Mouse (Mus musculus): ENCODE measurements at regions not wholly inside any gene's neighbourhood (a gene's known extent, or its start where the extent isn't known, plus 50 kb on each side); places are given as distances from the start of the nearest gene placed in this dataset.

- Histone ChIP-seq H3K9me3 (replicated peaks) (no peaks in the 10 kb centered on the region), H3K4me1 (no peaks in the 10 kb centered on the region), H3K4me2 (no peak overlapping the region), H3K4me3 (replicated peaks) (no peak overlapping the region), H3K36me3 (no peaks in the 10 kb centered on the region), H3K27ac (replicated peaks) (no peak overlapping the region), H3K9ac (replicated peaks) (no peak overlapping the region), H3K27me3 (replicated peaks) (no peaks in the 10 kb centered on the region)
- WGBS: 93% methylated on average over 7 of the region's 7 CpGs
- no peak for ATAC-seq (ENCODE audit: low FRiP score)
Measured at GRCm38 (mm10) chr8:109085134-109085533, 408.7 kb upstream of the Pmfbp1 start.

DNA sequence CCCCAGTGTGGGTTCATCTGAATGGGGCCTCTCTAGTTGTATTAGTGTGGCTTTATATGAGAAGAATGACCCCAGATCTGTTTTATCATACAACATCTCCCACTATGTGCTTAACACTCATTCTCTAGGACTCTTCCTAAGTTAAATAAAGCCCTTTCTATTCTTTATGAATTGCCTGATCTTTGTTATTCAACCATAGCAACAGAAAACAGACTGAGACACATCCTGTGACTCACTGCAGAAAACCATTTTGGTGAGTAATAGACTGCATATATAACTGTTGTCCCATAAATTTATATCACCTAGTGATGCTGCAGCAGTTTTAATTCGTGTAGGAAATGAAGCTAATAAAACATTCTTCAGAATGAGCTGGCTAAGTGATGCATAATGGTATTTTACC, 406.0 kb upstream of the Pmfbp1 start:
- Histone ChIP-seq H3K36me3 (no peaks in the 10 kb centered on the region), H3K9me3 (replicated peaks) (no peaks in the 10 kb centered on the region), H3K9ac (replicated peaks) (no peak overlapping the region), H3K27me3 (replicated peaks) (no peaks in the 10 kb centered on the region), H3K4me3 (replicated peaks) (no peak overlapping the region), H3K4me2 (no peak overlapping the region), H3K27ac (replicated peaks) (no peak overlapping the region), H3K4me1 (no peaks in the 10 kb centered on the region)
- 38% methylated on average over 1 of the region's 1 CpGs for WGBS
- no peak for ATAC-seq (ENCODE audit: low FRiP score)

- WGBS: 94% methylated on average over 15 of the region's 15 CpGs
- no peak overlapping the region for H3K9ac ChIP-seq (replicated peaks)
- no peak for ATAC-seq (ENCODE audit: low FRiP score)
- no peaks in the 10 kb centered on the region for H3K4me1 ChIP-seq
- no peak overlapping the region for H3K4me2 ChIP-seq
- H3K9me3 ChIP-seq (replicated peaks): no peaks in the 10 kb centered on the region
- no peak overlapping the region for H3K4me3 ChIP-seq (replicated peaks)
- H3K27ac ChIP-seq (replicated peaks): no peak overlapping the region
- H3K36me3 ChIP-seq: no peaks in the 10 kb centered on the region
- no peaks in the 10 kb centered on the region for H3K27me3 ChIP-seq (replicated peaks)
Measured at GRCm38 (mm10) chr8:109099671-109100070, 394.2 kb upstream of the Pmfbp1 start.

DNA sequence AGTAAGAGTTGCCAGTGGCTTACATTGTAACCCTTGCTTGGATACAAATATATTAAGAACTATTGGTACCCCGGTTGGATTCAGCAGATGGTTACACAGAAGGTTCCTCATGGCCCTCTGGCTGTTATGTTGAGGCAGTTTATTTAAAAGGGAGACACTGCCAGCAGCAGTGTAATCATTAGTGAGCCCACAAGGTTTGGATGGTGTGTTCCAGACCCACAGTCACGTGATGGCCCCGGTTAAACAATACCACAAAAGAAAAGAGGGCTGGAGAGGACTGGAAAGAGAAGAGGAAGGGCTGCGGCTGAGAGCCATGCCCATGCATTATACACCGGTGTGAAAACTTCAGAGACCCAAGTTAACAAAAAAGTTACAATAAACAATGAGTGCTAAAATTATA, 392.4 kb upstream of the Pmfbp1 start:
- no peak overlapping the region for H3K4me3 ChIP-seq (replicated peaks)
- no peak for ATAC-seq (ENCODE audit: low FRiP score)
- no peaks in the 10 kb centered on the region for H3K9me3 ChIP-seq (replicated peaks)
- 79% methylated on average over 5 of the region's 5 CpGs for WGBS
- H3K36me3 ChIP-seq: no peaks in the 10 kb centered on the region
- H3K27ac ChIP-seq (replicated peaks): no peak overlapping the region
- no peak overlapping the region for H3K9ac ChIP-seq (replicated peaks)
- H3K4me1 ChIP-seq: peaks cover 16% of the 10 kb centered on the region
- no peaks in the 10 kb centered on the region for H3K27me3 ChIP-seq (replicated peaks)
- H3K4me2 ChIP-seq: no peak overlapping the region

DNA sequence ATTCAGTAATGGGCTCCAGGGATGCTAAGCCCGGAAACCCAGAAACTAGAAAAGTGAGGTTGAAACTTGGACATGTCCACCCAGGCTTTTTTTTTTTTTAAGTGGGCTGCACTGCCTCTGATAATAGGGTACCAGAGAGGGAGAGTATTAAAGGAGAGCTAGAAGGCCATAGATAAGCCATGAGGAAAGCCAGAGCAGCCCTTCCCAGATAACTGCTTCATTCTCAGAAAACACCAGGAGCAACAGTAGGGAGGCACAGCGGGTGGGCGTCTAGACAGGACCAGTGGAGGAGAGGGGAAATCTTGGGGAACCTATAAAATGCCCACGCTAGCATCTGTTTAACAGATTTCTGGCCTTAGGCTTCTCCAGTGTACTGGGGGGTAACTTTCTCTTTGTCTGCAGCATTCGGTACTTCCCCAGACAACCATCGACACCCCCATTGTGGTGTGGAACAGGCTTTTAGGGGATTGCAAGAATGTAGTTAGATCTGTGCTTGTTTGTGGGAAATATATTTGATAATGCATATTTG, 389.0 kb upstream of the Pmfbp1 start:
- WGBS: 60% methylated on average over 6 of the region's 6 CpGs

GRCm38 (mm10) chr8:109105693-109106092, 388.1 kb upstream of the Pmfbp1 start:
- WGBS: 39% methylated on average over 6 of the region's 6 CpGs
- H3K4me3 ChIP-seq (replicated peaks): no peak overlapping the region
- no peaks in the 10 kb centered on the region for H3K36me3 ChIP-seq
- no peaks in the 10 kb centered on the region for H3K9me3 ChIP-seq (replicated peaks)
- H3K27ac ChIP-seq (replicated peaks): no peak overlapping the region
- no peak for ATAC-seq (ENCODE audit: low FRiP score)
- H3K4me1 ChIP-seq: peaks cover 24% of the 10 kb centered on the region
- no peaks in the 10 kb centered on the region for H3K27me3 ChIP-seq (replicated peaks)
- no peak overlapping the region for H3K9ac ChIP-seq (replicated peaks)
- peak overlapping the region; percentile 32 for H3K4me2 ChIP-seq

More for the DNA sequence above, 389.0 kb upstream of the Pmfbp1 start:
- Histone ChIP-seq H3K36me3 (no peaks in the 10 kb centered on the region), H3K9me3 (replicated peaks) (no peaks in the 10 kb centered on the region), H3K27ac (replicated peaks) (no peak overlapping the region), H3K4me1 (peaks cover 24% of the 10 kb centered on the region), H3K4me2 (0 out of 2 replicates have a peak overlapping the region, but pooled peaks have one; percentile 32), H3K27me3 (replicated peaks) (no peaks in the 10 kb centered on the region), H3K9ac (replicated peaks) (no peak overlapping the region), H3K4me3 (replicated peaks) (no peak overlapping the region)
- no peak for ATAC-seq (ENCODE audit: low FRiP score)

DNA sequence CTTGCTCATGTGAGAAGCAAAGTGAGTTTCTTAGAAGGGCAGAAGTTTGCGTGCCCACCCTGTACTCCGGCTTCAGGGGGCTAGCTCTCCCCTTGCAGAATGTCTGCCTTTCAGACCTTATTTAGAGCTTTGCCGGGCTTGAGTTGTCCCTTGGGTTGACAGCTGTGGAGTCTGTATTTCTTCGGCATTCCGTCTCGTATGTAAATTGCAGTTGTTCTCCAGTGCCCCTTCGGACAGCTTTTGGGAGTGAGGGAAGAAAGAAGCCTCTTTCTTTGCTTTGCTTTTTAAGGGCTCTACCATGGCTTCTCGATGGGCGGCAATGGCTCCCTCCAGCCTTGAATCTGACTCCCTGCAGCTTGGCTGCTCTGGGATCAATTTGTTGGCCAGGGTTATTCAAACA, 386.9 kb upstream of the Pmfbp1 start:
- no peaks in the 10 kb centered on the region for H3K36me3 ChIP-seq
- no peak for ATAC-seq (ENCODE audit: low FRiP score)
- no peak overlapping the region for H3K9ac ChIP-seq (replicated peaks)
- 29% methylated on average over 9 of the region's 9 CpGs for WGBS
- no peak overlapping the region for H3K27ac ChIP-seq (replicated peaks)
- H3K4me3 ChIP-seq (replicated peaks): no peak overlapping the region
- H3K4me2 ChIP-seq: peak overlapping the region; percentile 26; the same call in 1 of the 2 replicates
- peaks cover 24% of the 10 kb centered on the region for H3K4me1 ChIP-seq
- H3K9me3 ChIP-seq (replicated peaks): no peaks in the 10 kb centered on the region
- H3K27me3 ChIP-seq (replicated peaks): no peaks in the 10 kb centered on the region

DNA sequence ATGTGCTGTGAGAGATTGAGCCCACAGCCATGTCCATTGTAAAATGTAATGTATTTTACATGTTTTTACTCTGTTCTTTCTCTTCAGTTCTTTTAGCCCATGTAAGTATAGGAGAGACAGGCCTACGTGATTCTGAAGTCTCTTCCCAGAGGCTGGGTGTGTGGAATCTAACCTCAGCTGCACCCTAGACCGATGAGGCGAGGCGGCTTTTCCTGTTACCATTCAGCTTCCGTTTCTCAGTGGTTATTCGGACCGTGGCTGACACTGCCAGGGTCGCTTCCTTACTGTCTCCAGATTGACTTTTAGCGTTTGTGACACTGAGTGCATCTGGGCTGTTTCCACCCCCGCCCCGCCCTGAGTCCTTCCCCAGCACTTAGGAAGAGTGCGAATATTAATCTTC, 386.1 kb upstream of the Pmfbp1 start:
- Histone ChIP-seq H3K9ac (replicated peaks) (no peak overlapping the region), H3K9me3 (replicated peaks) (no peaks in the 10 kb centered on the region), H3K27me3 (replicated peaks) (no peaks in the 10 kb centered on the region), H3K4me3 (replicated peaks) (no peak overlapping the region), H3K27ac (replicated peaks) (no peak overlapping the region), H3K4me1 (peaks cover 24% of the 10 kb centered on the region), H3K4me2 (no peak overlapping the region), H3K36me3 (no peaks in the 10 kb centered on the region)
- no peak for ATAC-seq (ENCODE audit: low FRiP score)
- WGBS: 68% methylated on average over 12 of the region's 12 CpGs

GRCm38 (mm10) chr8:109109390-109109789, 384.4 kb upstream of the Pmfbp1 start:
- no peak overlapping the region for H3K27ac ChIP-seq (replicated peaks)
- H3K4me3 ChIP-seq (replicated peaks): no peak overlapping the region
- H3K9me3 ChIP-seq (replicated peaks): no peaks in the 10 kb centered on the region
- no peak overlapping the region for H3K9ac ChIP-seq (replicated peaks)
- no peaks in the 10 kb centered on the region for H3K27me3 ChIP-seq (replicated peaks)
- ATAC-seq (ENCODE audit: low FRiP score): no peak
- H3K4me2 ChIP-seq: no peak overlapping the region
- peaks cover 24% of the 10 kb centered on the region for H3K4me1 ChIP-seq
- WGBS: 64% methylated on average over 4 of the region's 4 CpGs
- H3K36me3 ChIP-seq: no peaks in the 10 kb centered on the region

DNA sequence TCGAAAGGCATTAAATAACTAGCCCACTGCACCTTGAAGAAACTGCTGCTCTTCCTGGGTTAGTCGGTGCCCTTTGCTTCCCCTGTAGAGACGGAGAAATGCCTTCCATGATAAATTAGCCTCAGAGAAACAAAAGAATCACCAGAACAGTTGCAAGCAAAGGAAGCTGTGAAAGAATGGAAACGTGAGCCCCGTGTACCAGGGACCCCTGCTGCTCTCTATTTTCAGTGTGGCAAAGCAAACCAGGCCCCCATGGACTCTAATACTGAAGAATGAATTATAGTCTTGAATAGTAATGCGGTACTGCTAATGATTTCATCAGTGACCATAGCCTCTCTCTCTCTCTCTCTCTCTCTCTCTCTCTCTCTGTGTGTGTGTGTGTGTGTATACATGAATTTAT, 372.1 kb upstream of the Pmfbp1 start:
- 7% methylated on average over 6 of the region's 6 CpGs for WGBS
- Histone ChIP-seq H3K4me3 (replicated peaks) (no peak overlapping the region), H3K9ac (replicated peaks) (no peak overlapping the region), H3K27ac (replicated peaks) (no peak overlapping the region), H3K36me3 (no peaks in the 10 kb centered on the region), H3K4me1 (peaks cover 10% of the 10 kb centered on the region; the same call in 1 of the 2 replicates), H3K27me3 (replicated peaks) (no peaks in the 10 kb centered on the region), H3K4me2 (no peak overlapping the region), H3K9me3 (replicated peaks) (no peaks in the 10 kb centered on the region)
- ATAC-seq (ENCODE audit: low FRiP score): no peak

DNA sequence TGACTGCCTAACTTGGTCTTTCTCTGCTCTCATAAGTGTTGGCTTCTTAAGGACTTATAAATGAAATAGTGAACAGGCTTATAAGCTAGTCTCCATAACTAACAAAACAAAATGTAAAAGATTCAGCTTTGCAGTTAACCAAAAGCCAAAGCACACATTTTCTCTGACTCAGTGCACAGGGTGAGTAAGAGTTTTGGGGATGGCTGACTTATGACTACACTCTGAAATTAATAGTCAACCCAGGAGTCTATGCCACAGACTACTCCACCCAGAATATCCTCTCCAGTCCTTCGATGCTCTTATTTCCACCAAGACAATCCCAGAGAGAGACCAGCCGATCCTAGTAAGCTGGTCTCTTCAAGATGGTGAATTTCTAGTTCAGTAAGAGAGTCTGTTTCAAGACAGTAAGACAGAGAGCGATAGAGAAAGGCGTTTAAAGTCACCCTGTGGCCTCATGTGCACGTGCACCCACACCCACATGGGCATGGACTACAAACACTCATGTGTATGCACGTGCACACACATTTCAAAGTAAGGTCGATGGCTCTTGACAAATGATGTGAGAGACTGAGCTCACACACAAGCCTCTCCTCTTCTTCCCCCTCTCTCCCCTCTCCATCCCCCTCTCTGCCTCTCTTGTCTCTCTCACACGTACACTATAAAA, 351.2 kb upstream of the Pmfbp1 start:
- no peak for ATAC-seq (ENCODE audit: low FRiP score)
- Histone ChIP-seq H3K27ac (replicated peaks) (no peak overlapping the region), H3K4me2 (no peak overlapping the region), H3K36me3 (no peaks in the 10 kb centered on the region), H3K4me3 (replicated peaks) (no peak overlapping the region), H3K9me3 (replicated peaks) (no peaks in the 10 kb centered on the region), H3K4me1 (no peaks in the 10 kb centered on the region), H3K27me3 (replicated peaks) (no peaks in the 10 kb centered on the region), H3K9ac (replicated peaks) (no peak overlapping the region)
- WGBS: 90% methylated on average over 8 of the region's 8 CpGs

DNA sequence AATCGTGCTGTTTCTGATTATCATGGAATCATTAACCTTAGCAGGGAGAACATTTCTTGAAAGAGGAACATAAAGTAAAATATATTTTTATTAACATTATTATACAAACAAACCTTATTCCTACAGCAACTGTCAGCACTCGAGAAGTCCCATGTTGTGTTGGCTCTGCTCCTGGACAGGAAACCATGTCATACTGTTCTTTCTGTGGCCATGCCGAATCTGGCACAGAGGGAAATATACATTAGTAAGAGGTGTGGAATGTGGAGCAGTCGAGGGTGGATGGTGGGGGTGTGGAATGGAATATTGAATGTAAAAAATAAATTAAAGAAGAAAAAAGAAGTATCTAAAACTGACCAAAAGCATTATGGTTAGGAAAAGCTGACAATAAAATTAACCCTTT, 342.1 kb upstream of the Pmfbp1 start:
- Histone ChIP-seq H3K4me1 (0 out of 2 replicates have a peak, but pooled peaks cover 3% of the 10 kb centered on the region), H3K4me2 (no peak overlapping the region), H3K4me3 (replicated peaks) (no peak overlapping the region), H3K9ac (replicated peaks) (no peak overlapping the region), H3K36me3 (peaks cover 7% of the 10 kb centered on the region; the same call in 1 of the 2 replicates), H3K27me3 (replicated peaks) (no peaks in the 10 kb centered on the region), H3K9me3 (replicated peaks) (no peaks in the 10 kb centered on the region), H3K27ac (replicated peaks) (no peak overlapping the region)
- 89% methylated on average over 4 of the region's 4 CpGs for WGBS
- no peak for ATAC-seq (ENCODE audit: low FRiP score)

Measured in neural tube, embryonic 15.5 days (tissue).